Mouse (Mus musculus) hindbrain, embryonic 14.5 days (tissue): ENCODE results near the gene Kmt2b. TPM values are rescaled to one million over a fixed set of nuclear protein-coding genes. Genes with fewer than 3 reads are reported as not detected.
A peak's percentile ranks its signal among the peaks of the same experiment; 100 is the strongest.

Experiments used
- ATAC-seq: fragments of 200-750 bp; cut with Nextera tagmentation; 2 replicates; pipeline ENCODE4 v1.8.0; 2017; ENCODE audit warnings: moderate number of reproducible peaks, mild to moderate bottlenecking, moderate TSS enrichment, moderate library complexity; ENCODE audit not compliant: low FRiP score
- DNase-seq: peaks from one replicate; pipeline ENCODE4 v3.0.0-alpha.2; 2015; ENCODE audit warnings: low spot score
- H3K27ac ChIP-seq: fragments of 300-500 bp; sonication (generic); 2 replicates; pipeline ENCODE4 v1.5.1; 2014; ENCODE audit warnings: mild to moderate bottlenecking, moderate library complexity
- H3K27me3 ChIP-seq: fragments of 300-500 bp; sonication (generic); 2 replicates; pipeline ENCODE4 v1.6.1; 2014; ENCODE audit warnings: mild to moderate bottlenecking, low read length, mixed read lengths; ENCODE audit not compliant: control insufficient read depth, insufficient read depth
- H3K36me3 ChIP-seq: fragments of 300-500 bp; sonication (generic); replicated peaks from 2 replicates; pipeline ENCODE4 v1.6.1; 2014; ENCODE audit not compliant: control insufficient read depth, insufficient read depth
- H3K4me1 ChIP-seq: fragments of 300-500 bp; sonication (generic); replicated peaks from 2 replicates; pipeline ENCODE4 v1.6.1; 2014; ENCODE audit warnings: antibody characterized with exemption, low read length, mixed read lengths; ENCODE audit not compliant: control insufficient read depth, insufficient read depth
- H3K4me2 ChIP-seq: fragments of 300-500 bp; sonication (generic); replicated peaks from 2 replicates; pipeline ENCODE4 v1.6.1; 2014; ENCODE audit warnings: mild to moderate bottlenecking, moderate library complexity
- H3K4me3 ChIP-seq: fragments of 300-500 bp; sonication (generic); replicated peaks from 2 replicates; pipeline ENCODE4 v1.5.1; 2014; ENCODE audit warnings: mild to moderate bottlenecking, low read length
- H3K9ac ChIP-seq: fragments of 300-500 bp; sonication (generic); 2 replicates; pipeline ENCODE4 v1.6.1; 2014
- H3K9me3 ChIP-seq: fragments of 300-500 bp; sonication (generic); 2 replicates; pipeline ENCODE4 v1.6.1; 2016; ENCODE audit warnings: low read length; ENCODE audit not compliant: control insufficient read depth
- WGBS: fragments of 180-500 bp; shearing (Covaris S2); extraction: QIAGEN DNeasy Blood & Tissue Kit; methylation state at CpG from one replicate; pipeline ENCODE4 v1.1.7; 2014; 5-methylcytosine and 5-hydroxymethylcytosine counted together
- polyA plus RNA-seq: library from polyadenylated mRNA; unstranded; fragments of >200 nt; fragmentation: Nextera tagmentation; extraction: Ambion mirVana; gene quantifications from 2 replicates; pipeline ENCODE4 v1.2.1, GENCODE M21; 2014

Gene Kmt2b
- polyA plus RNA-seq: 11.4 and 12.9 TPM in 2 replicates

DNA sequence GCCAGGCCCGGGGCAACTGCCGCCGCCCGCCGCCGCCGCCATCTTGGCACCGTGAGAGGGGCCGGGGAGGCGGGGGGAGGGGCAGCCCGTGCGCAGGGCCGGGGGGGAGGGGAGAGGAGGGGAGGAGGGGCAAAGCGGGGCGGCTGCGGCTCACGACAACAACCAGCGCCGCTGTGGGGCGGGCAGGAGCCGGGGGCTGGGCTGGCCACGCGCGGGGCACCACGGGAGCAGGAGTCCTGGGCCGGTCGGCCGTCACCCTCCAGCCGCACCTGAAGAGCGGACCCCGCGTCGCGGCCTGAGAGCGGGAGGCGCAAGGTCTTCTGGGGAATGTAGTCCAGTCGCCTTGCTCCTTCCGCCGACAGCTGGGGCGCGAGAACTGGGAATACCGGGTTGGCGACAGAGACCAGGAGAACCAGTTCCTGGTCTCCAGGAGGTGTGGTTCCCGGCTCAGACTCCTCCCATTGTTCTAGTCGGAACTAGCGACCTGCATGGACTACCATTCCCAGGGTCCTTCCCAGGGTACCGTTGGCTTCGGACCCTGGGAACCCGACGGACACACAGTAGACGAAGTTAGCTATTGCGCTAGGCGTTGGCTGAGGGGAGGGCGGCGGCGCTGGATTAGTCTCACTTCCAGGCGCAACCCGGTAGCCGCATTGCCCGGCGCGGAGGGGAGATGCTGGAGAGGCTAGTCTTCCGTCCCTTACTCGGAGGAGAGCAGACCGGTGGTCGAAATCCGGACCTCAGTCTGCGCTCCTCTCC, at the start of gene Kmt2b:
Gene Kmt2b (minus strand): TSS at position 51 of the 759 bp plus-strand sequence.
- peaks cover 30% of the 10 kb centered on the region for H3K36me3 ChIP-seq
- under 1% methylated on average over 57 of the region's 68 CpGs for WGBS
- no peaks in the 10 kb centered on the region for H3K9me3 ChIP-seq
- peak within 1 kb of the TSS; percentile 94 for H3K27ac ChIP-seq
- no peaks in the 10 kb centered on the region for H3K27me3 ChIP-seq
- ATAC-seq: peak; percentile 95
- peak within 1 kb of the TSS; percentile 93 for H3K4me2 ChIP-seq
- DNase-seq: peak; percentile 93
- H3K9ac ChIP-seq: peak within 1 kb of the TSS; percentile 98
- peak within 1 kb of the TSS; percentile 85 for H3K4me3 ChIP-seq
- peaks cover 10% of the 10 kb centered on the region for H3K4me1 ChIP-seq

DNA sequence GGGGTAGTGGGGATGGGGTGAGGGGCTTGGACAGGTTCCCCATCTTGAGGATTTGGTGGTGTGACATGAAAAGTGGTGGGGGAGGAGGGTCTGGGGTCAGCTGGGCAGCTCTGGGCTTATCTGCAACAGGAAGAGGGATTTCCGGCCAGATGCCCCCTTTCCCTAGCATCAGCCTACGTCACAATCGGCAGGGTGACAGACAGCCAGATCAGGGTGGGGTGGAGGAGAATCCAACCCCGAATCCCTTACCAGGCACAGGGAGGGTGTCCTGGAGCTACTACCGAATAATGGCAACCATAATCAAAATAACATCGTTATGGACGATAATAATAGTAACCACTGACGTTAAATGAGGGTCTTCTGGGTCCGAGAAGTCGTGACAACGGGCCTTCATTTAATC, 47.9 kb upstream of the Kmt2b start:
- ATAC-seq: no peak
- H3K4me2 ChIP-seq: no peak overlapping the region
- H3K9ac ChIP-seq: no peak overlapping the region
- H3K27ac ChIP-seq: no peak overlapping the region
- no peaks in the 10 kb centered on the region for H3K9me3 ChIP-seq
- H3K27me3 ChIP-seq: peaks cover 60% of the 10 kb centered on the region
- H3K36me3 ChIP-seq: peaks cover 16% of the 10 kb centered on the region
- no peak overlapping the region for H3K4me3 ChIP-seq
- DNase-seq: no peak
- peaks cover 5% of the 10 kb centered on the region; the same call in 1 of the 2 replicates for H3K4me1 ChIP-seq
- WGBS: 31% methylated on average over 11 of the region's 11 CpGs

DNA sequence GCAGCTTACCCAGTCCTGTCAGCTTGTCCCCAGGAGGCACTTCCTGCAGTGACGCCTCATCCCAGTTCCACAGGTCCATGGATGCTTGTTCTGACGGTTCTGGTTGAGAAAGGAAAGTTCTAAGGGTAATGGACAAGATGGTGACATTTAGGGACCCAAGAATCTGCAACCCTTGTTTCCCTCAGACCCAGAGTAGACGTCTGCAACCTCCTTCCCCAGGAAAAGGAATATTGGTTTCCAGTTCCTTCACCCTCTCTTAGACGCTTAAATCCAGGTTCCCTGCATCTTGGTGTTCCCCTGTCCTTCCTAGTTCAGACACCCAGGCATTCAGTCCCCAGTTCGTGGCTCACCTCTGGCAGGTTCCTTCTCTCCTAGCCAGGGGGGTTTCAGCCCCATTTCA, 47.2 kb upstream of the Kmt2b start, which contains the start of gene Etv2:
Gene Etv2 (minus strand): TSS at position 101 of the 400 bp plus-strand sequence.
- DNase-seq (no peak), ATAC-seq (no peak)
- H3K4me3 ChIP-seq: no peak within 1 kb of the TSS
- no peaks in the 10 kb centered on the region for H3K9me3 ChIP-seq
- peak within 1 kb of the TSS; percentile 27 for H3K4me2 ChIP-seq
- H3K27me3 ChIP-seq: peaks cover 63% of the 10 kb centered on the region
- peaks cover 9% of the 10 kb centered on the region for H3K36me3 ChIP-seq
- 2% methylated on average over 5 of the region's 5 CpGs for WGBS
- peaks cover 5% of the 10 kb centered on the region; the same call in 1 of the 2 replicates for H3K4me1 ChIP-seq
- H3K27ac ChIP-seq: no peak within 1 kb of the TSS
- no peak within 1 kb of the TSS; the same call in 1 of the 2 replicates for H3K9ac ChIP-seq

DNA sequence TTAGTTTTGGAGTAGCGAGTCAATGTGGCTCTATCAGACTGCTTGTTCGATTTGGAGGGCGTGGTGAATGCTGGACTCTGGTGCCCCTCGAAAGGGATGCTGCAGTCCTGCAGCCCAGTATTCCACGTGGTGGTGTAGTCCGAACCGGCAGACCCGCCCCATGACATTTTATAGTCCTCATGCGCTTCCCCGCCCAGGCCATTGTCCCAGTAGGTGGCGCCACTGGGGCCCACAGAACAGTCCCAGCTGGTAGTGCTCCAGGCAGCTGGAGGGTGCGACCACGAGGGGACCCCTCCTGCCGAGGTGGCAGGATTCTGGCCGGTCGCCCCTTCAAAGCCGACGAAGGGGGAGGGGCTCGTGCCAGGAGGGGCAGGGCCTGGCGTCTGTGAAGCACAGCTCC, 46.1 kb upstream of the Kmt2b start:
- 1% methylated on average over 20 of the region's 20 CpGs for WGBS

DNA sequence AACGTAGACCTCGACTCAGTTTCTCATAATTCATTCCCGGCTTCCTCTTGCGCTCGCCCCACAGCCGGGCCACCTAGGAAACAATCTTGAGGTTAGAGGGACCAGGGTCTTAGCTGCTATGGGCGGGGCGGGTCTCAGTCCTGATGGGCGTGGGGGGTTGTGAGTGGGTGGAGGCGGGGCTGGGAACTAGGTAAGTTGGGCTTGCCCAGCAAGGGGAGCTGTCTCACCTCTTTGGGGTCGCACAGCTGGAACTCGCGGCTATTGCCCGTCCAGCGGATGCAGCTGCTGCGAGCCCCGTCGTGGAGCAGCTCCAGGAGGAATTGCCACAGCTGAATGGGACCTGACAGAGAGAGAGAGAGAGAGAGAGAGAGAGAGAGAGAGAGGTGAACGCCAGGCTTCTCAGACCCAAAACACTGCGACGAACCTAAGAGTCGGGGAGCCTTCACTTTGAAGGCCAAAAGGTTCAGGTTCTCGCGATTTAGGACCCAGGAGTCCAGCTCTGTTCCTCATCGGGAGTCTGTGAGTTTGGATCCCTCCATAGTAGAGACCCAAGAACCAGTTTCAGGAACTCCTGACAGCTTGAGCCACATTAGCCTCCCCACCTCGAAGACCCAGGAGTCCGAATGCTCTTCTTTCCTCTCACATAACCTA, 45.4 kb upstream of the Kmt2b start:
- Histone ChIP-seq H3K4me3 (no peak overlapping the region), H3K27ac (no peak overlapping the region), H3K9ac (no peak overlapping the region), H3K27me3 (peaks cover 68% of the 10 kb centered on the region), H3K9me3 (no peaks in the 10 kb centered on the region), H3K4me1 (peaks cover 5% of the 10 kb centered on the region; the same call in 1 of the 2 replicates), H3K36me3 (no peaks in the 10 kb centered on the region), H3K4me2 (no peak overlapping the region)
- no peak for ATAC-seq
- DNase-seq: no peak
- 7% methylated on average over 27 of the region's 27 CpGs for WGBS

More for the DNA sequence above, 46.1 kb upstream of the Kmt2b start:
- Histone ChIP-seq H3K27me3 (peaks cover 68% of the 10 kb centered on the region), H3K4me3 (no peak overlapping the region), H3K9ac (no peak overlapping the region; the same call in 1 of the 2 replicates), H3K4me1 (peaks cover 5% of the 10 kb centered on the region; the same call in 1 of the 2 replicates), H3K36me3 (no peaks in the 10 kb centered on the region), H3K9me3 (no peaks in the 10 kb centered on the region), H3K4me2 (peak overlapping the region; percentile 27), H3K27ac (no peak overlapping the region)
- peak; percentile 47 for DNase-seq
- no peak for ATAC-seq

DNA sequence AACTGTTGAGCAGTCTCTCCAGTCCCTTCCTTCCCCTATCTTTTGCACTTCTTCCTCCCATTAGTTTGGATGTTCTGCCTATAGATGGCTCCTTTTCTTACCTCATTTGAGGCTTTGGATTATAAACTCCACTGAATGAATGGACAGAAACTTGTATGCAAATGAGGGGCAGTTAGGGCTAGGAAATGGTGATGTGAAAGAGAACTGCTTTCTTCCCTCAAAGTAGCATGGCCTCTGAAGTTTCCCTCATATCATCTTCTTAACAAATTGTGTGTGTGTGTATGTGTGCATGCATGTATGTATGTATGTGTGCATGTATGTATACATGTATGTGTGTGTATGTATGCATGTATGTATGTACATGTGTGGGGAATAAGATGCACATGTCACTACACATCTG, 40.5 kb upstream of the Kmt2b start:
- DNase-seq (no peak), ATAC-seq (no peak)

DNA sequence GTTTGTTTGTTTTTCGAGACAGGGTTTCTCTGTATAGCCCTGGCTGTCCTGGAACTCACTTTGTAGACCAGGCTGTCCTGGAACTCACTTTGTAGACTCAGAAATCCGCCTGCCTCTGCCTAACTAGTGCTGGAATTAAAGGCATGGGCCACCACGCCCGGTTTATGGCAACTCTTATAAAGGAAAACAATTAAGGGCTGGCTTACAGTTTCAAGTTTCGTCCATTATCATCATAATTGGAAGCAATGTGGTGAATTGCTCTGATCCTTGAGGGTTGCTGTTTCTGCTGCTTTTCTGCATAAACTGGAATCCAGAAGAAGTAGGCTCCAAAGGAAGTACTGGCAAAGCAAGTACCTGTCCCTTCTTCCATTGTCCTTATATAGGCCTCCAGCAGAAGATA, 38.1 kb upstream of the Kmt2b start:
- peak overlapping the region; percentile 63; the same call in 1 of the 2 replicates for H3K4me3 ChIP-seq
- no peaks in the 10 kb centered on the region for H3K9me3 ChIP-seq
- H3K27ac ChIP-seq: no peak overlapping the region
- H3K27me3 ChIP-seq: peaks cover 10% of the 10 kb centered on the region
- ATAC-seq (no peak), DNase-seq (no peak)
- H3K36me3 ChIP-seq: peaks cover 31% of the 10 kb centered on the region
- 89% methylated on average over 5 of the region's 5 CpGs for WGBS
- H3K9ac ChIP-seq: no peak overlapping the region; the same call in 1 of the 2 replicates
- peak overlapping the region; percentile 53 for H3K4me2 ChIP-seq
- peaks cover 12% of the 10 kb centered on the region for H3K4me1 ChIP-seq

More for the DNA sequence above, 40.5 kb upstream of the Kmt2b start:
- H3K9ac ChIP-seq: no peak overlapping the region
- peaks cover 8% of the 10 kb centered on the region for H3K36me3 ChIP-seq
- H3K4me3 ChIP-seq: no peak overlapping the region
- H3K4me2 ChIP-seq: no peak overlapping the region
- no peak overlapping the region for H3K27ac ChIP-seq
- H3K9me3 ChIP-seq: no peaks in the 10 kb centered on the region
- H3K4me1 ChIP-seq: peaks cover 12% of the 10 kb centered on the region
- peaks cover 34% of the 10 kb centered on the region for H3K27me3 ChIP-seq

DNA sequence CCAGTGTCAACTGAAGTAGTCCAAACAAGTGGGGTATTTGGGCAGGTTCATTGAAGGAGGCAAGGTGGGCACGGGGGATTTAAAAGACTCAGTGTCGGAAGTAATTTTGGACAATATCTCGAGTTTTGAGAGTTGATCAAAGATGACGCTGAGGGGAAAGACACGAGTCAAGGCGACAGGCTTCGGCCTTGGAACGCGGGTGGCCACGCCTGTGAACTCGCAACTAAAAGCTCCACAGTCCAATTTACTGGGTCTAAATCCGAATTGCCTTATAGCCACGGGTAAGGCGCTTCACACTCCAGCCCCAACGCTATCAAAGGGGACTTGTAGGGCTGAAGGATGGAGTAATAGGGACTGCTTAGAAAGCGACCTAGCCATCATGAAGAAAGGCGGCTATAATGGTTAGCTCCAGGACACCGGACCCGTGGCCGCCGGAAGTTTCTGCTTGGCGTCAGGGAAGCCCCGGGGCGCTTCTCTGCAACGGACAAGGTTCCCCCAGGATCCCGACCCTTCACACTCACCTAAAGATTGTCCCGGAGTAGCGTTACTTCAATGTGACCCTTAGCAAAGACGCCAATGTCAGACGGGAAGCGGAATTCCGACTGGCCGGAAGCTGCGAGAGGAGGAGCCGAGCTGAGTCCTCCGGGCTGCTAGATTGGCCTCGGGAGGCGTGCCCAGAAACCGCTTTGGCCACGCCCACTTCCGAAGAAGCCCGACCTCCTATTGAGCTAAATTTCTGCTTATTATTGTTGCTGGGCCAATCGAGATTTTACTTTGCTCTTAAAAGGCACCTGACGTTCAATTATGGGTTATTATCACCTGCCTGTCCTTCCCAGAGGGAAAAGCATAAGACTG, 37.2 kb upstream of the Kmt2b start, which contains the start of gene Cox6b1:
Gene Cox6b1 (minus strand): TSS at position 622 of the 855 bp plus-strand sequence.
- Histone ChIP-seq H3K9ac (peak within 1 kb of the TSS; percentile 84), H3K4me2 (peak within 1 kb of the TSS; percentile 84), H3K4me1 (peaks cover 12% of the 10 kb centered on the region), H3K4me3 (peak within 1 kb of the TSS; percentile 63), H3K27me3 (peaks cover 6% of the 10 kb centered on the region; the same call in 1 of the 2 replicates), H3K36me3 (peaks cover 38% of the 10 kb centered on the region), H3K9me3 (no peaks in the 10 kb centered on the region), H3K27ac (peak within 1 kb of the TSS; percentile 64)
- DNase-seq (peak; percentile 96), ATAC-seq (peak; percentile 94)
- WGBS: 2% methylated on average over 44 of the region's 44 CpGs
